Comparison of ENCODE assay signal across 8 mouse cellular contexts in the genomic region with DNA sequence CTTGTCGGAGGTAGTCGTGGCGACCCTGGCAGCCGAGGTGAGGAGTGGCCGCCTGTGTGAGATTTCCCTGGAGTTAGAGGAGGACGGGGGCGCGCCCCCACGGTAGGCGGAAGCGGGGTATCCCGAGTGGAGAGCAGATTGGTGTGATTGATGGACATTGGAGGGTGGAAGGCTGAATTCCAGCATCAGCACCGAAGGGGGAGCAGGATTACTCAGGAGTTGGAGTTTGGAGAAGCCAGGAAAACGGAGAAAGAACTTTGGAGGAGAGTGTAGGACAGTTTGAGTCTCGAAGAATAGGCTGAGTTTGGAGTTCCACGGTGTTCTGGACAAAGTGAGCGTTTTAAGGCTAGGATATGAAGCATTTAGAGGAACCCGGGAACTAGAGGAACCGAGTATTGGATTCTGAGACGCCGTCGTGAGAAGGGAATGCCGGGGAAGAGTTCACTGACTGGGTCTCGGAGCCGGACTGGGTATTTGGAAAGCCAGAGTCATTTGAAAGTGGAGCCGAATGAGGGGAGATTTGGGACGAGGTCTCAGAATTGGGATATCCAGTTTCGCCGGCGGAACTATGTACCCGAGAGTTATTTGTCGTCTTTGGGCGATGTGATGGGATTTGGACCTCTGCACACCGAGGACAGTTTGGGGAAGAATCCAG. TPM values are rescaled to one million over a fixed set of nuclear protein-coding genes. Genes with fewer than 3 reads are reported as not detected.
DNase-seq lines count a peak whose midpoint lies in the region; ATAC-seq lines count a peak whose summit lies in the region.

No protein-coding gene starts in this region.

- no peak for DNase-seq in neural tube, embryonic 11.5 days (ENCODE audit: low spot score)
- no peak for DNase-seq in neural tube, embryonic 10.5 days (ENCODE audit: extremely low spot score, low spot score)
- no peak for DNase-seq in limb, embryonic 11.5 days (ENCODE audit: low spot score)
- no peak for DNase-seq in layer of hippocampus, postnatal 25 days (ENCODE audit: extremely low spot score in 1 of 2, low spot score in 1 of 2)
- no peak for DNase-seq in layer of hippocampus, adult 18-20 months (ENCODE audit: low spot score in 2 of 2)

- WGBS in neural tube, embryonic 11.5 days, result under 1% methylated on average over 34 of the region's 34 CpGs
- under 1% methylated on average over 34 of the region's 34 CpGs for WGBS in embryonic facial prominence, embryonic 15.5 days
- under 1% methylated on average over 34 of the region's 34 CpGs for WGBS in limb, embryonic 11.5 days
- under 1% methylated on average over 34 of the region's 34 CpGs for WGBS in stomach, embryonic 14.5 days

- H3K4me1 ChIP-seq in neural tube, embryonic 11.5 days (ENCODE audit: control insufficient read depth, insufficient read depth, low read length), result no peaks in the 10 kb centered on the region
- H3K4me1 ChIP-seq in embryonic facial prominence, embryonic 15.5 days, result peaks cover 23% of the 10 kb centered on the region
- H3K4me1 ChIP-seq in limb, embryonic 11.5 days (ENCODE audit: control insufficient read depth, insufficient read depth, low read length), result no peaks in the 10 kb centered on the region
- 0 out of 2 replicates have a peak, but pooled peaks cover 3% of the 10 kb centered on the region for H3K4me1 ChIP-seq in stomach, embryonic 14.5 days (ENCODE audit: control insufficient read depth, insufficient read depth, low read length)

- peaks cover 3% of the 10 kb centered on the region; the same call in 1 of the 2 replicates for H3K36me3 ChIP-seq in neural tube, embryonic 11.5 days (ENCODE audit: control insufficient read depth, insufficient read depth, low read length)
- H3K36me3 ChIP-seq in embryonic facial prominence, embryonic 15.5 days, result peaks cover 20% of the 10 kb centered on the region
- peaks cover 2% of the 10 kb centered on the region; the same call in 1 of the 2 replicates for H3K36me3 ChIP-seq in limb, embryonic 11.5 days (ENCODE audit: control insufficient read depth, insufficient read depth, low read length)
- H3K36me3 ChIP-seq in stomach, embryonic 14.5 days (ENCODE audit: control insufficient read depth, insufficient read depth, low read length), result peaks cover 14% of the 10 kb centered on the region; the same call in 1 of the 2 replicates

- peak overlapping the region; percentile 59 for H3K9ac ChIP-seq in neural tube, embryonic 11.5 days (ENCODE audit: low read length)
- peak overlapping the region; percentile 50 for H3K9ac ChIP-seq in embryonic facial prominence, embryonic 15.5 days
- H3K9ac ChIP-seq in limb, embryonic 11.5 days (ENCODE audit: low read length), result peak overlapping the region; percentile 44
- peak overlapping the region; percentile 41 for H3K9ac ChIP-seq in stomach, embryonic 14.5 days (replicated peaks; ENCODE audit: low read depth, low read length)

- peak overlapping the region; percentile 64 for H3K4me3 ChIP-seq in neural tube, embryonic 11.5 days (ENCODE audit: low read depth, low read length)
- peak overlapping the region; percentile 63 for H3K4me3 ChIP-seq in embryonic facial prominence, embryonic 15.5 days (replicated peaks)
- H3K4me3 ChIP-seq in limb, embryonic 11.5 days (ENCODE audit: low read depth, low read length), result peak overlapping the region; percentile 58
- peak overlapping the region; percentile 82 for H3K4me3 ChIP-seq in stomach, embryonic 14.5 days (ENCODE audit: low read depth, low read length)

- H3K27me3 ChIP-seq in neural tube, embryonic 11.5 days (ENCODE audit: control insufficient read depth, insufficient read depth, low read length), result no peaks in the 10 kb centered on the region
- no peaks in the 10 kb centered on the region for H3K27me3 ChIP-seq in embryonic facial prominence, embryonic 15.5 days
- no peaks in the 10 kb centered on the region for H3K27me3 ChIP-seq in limb, embryonic 11.5 days (ENCODE audit: control insufficient read depth, insufficient read depth, low read length)
- H3K27me3 ChIP-seq in stomach, embryonic 14.5 days (ENCODE audit: control insufficient read depth, insufficient read depth, low read length), result no peaks in the 10 kb centered on the region

- no peaks in the 10 kb centered on the region for H3K9me3 ChIP-seq in neural tube, embryonic 11.5 days (ENCODE audit: control insufficient read depth, low read length)
- H3K9me3 ChIP-seq in embryonic facial prominence, embryonic 15.5 days (replicated peaks), result no peaks in the 10 kb centered on the region
- no peaks in the 10 kb centered on the region for H3K9me3 ChIP-seq in limb, embryonic 11.5 days (ENCODE audit: control insufficient read depth, low read length)
- no peaks in the 10 kb centered on the region for H3K9me3 ChIP-seq in stomach, embryonic 14.5 days (ENCODE audit: control insufficient read depth, low read depth, low read length)

- peak overlapping the region; percentile 81 for H3K4me2 ChIP-seq in neural tube, embryonic 11.5 days (ENCODE audit: low read depth)
- peak overlapping the region; percentile 53 for H3K4me2 ChIP-seq in embryonic facial prominence, embryonic 15.5 days (replicated peaks)
- H3K4me2 ChIP-seq in limb, embryonic 11.5 days (ENCODE audit: low read depth, severe bottlenecking), result peak overlapping the region; percentile 63
- H3K4me2 ChIP-seq in stomach, embryonic 14.5 days (replicated peaks; ENCODE audit: low read depth, low read length), result peak overlapping the region; percentile 53

- ATAC-seq in neural tube, embryonic 11.5 days (ENCODE audit: insufficient read depth, low FRiP score, low TSS enrichment), result no peak; the same call in 1 of the 2 replicates
- ATAC-seq in embryonic facial prominence, embryonic 15.5 days (ENCODE audit: insufficient number of reproducible peaks, low FRiP score, low TSS enrichment, low read depth), result no peak
- no peak for ATAC-seq in limb, embryonic 11.5 days (ENCODE audit: insufficient number of reproducible peaks, low FRiP score, low TSS enrichment, low read depth)
- ATAC-seq in stomach, embryonic 14.5 days (ENCODE audit: insufficient number of reproducible peaks, insufficient read depth, low FRiP score, low read depth), result no peak; the same call in 1 of the 2 replicates
- ATAC-seq in megakaryocyte-erythroid progenitor cell, adult 5-6 weeks (replicated peaks; ENCODE audit: low FRiP score, low TSS enrichment, poor library complexity, severe bottlenecking), result no peak

- peak overlapping the region; percentile 72 for H3K27ac ChIP-seq in neural tube, embryonic 11.5 days (ENCODE audit: low read depth, low read length)
- H3K27ac ChIP-seq in embryonic facial prominence, embryonic 15.5 days (replicated peaks), result peak overlapping the region; percentile 96
- H3K27ac ChIP-seq in limb, embryonic 11.5 days (replicated peaks; ENCODE audit: low read depth, low read length), result peak overlapping the region; percentile 72
- H3K27ac ChIP-seq in stomach, embryonic 14.5 days (ENCODE audit: low read length), result peak overlapping the region; percentile 95

RNA-seq across cellular contexts. Expression of gene Sertad3, which starts 0.4 kb away (rescaled TPM):
- 22.8 and 24.0 TPM in 2 replicates for polyA plus RNA-seq in neural tube, embryonic 11.5 days (2014; fragmentation: Nextera tagmentation; extraction: Ambion mirVana)
- polyA plus RNA-seq in embryonic facial prominence, embryonic 15.5 days (2015; fragmentation: Nextera tagmentation; extraction: Ambion mirVana), result 36.4 and 39.2 TPM in 2 replicates
- polyA plus RNA-seq in limb, embryonic 11.5 days (2014; fragmentation: Nextera tagmentation; extraction: Ambion mirVana), result 25.9 and 29.3 TPM in 2 replicates
- 29.5 and 32.9 TPM in 2 replicates for polyA plus RNA-seq in stomach, embryonic 14.5 days (2014; fragmentation: Nextera tagmentation; extraction: Ambion mirVana)
- total RNA-seq in layer of hippocampus, postnatal 25 days (2021), result 1 to 10 TPM; 3.3 to 3.9 TPM
- 1 to 10 TPM; 4.2 to 5.1 TPM for total RNA-seq in layer of hippocampus, adult 18-20 months (2021)
- total RNA-seq in megakaryocyte-erythroid progenitor cell, adult 5-6 weeks (2014; fragmentation: Nextera tagmentation), result 4.8 and 10.1 TPM in 2 replicates
- 4.3 and 12.5 TPM in 2 replicates for total RNA-seq in megakaryocyte-erythroid progenitor cell, adult 5-6 weeks (2017)

RNA-seq across cellular contexts. Expression of gene Sertad1, which starts 12.7 kb away (rescaled TPM):
- polyA plus RNA-seq in neural tube, embryonic 11.5 days (2014; fragmentation: Nextera tagmentation; extraction: Ambion mirVana), result 17.0 and 18.4 TPM in 2 replicates
- polyA plus RNA-seq in embryonic facial prominence, embryonic 15.5 days (2015; fragmentation: Nextera tagmentation; extraction: Ambion mirVana), result 41.7 and 51.6 TPM in 2 replicates
- polyA plus RNA-seq in limb, embryonic 11.5 days (2014; fragmentation: Nextera tagmentation; extraction: Ambion mirVana), result 29.0 and 31.5 TPM in 2 replicates
- polyA plus RNA-seq in stomach, embryonic 14.5 days (2014; fragmentation: Nextera tagmentation; extraction: Ambion mirVana), result 33.6 and 35.5 TPM in 2 replicates
- 1 to 10 TPM; 7.0 to 7.3 TPM for total RNA-seq in layer of hippocampus, postnatal 25 days (2021)
- total RNA-seq in layer of hippocampus, adult 18-20 months (2021), result 10 to 100 TPM in 1 of 2 experiments, 1 to 10 TPM in 1; 8.7 to 11.5 TPM
- total RNA-seq in megakaryocyte-erythroid progenitor cell, adult 5-6 weeks (2014; fragmentation: Nextera tagmentation), result 2.0 and 6.6 TPM in 2 replicates
- total RNA-seq in megakaryocyte-erythroid progenitor cell, adult 5-6 weeks (2017), result 9.7 and 11.3 TPM in 2 replicates

RNA-seq across cellular contexts. Expression of gene Prx, which starts 25.2 kb away (rescaled TPM):
- polyA plus RNA-seq in neural tube, embryonic 11.5 days (2014; fragmentation: Nextera tagmentation; extraction: Ambion mirVana), result 0.99 and 1.3 TPM in 2 replicates
- polyA plus RNA-seq in embryonic facial prominence, embryonic 15.5 days (2015; fragmentation: Nextera tagmentation; extraction: Ambion mirVana), result 5.1 and 6.7 TPM in 2 replicates
- 1.5 and 2.1 TPM in 2 replicates for polyA plus RNA-seq in limb, embryonic 11.5 days (2014; fragmentation: Nextera tagmentation; extraction: Ambion mirVana)
- 1.4 and 1.5 TPM in 2 replicates for polyA plus RNA-seq in stomach, embryonic 14.5 days (2014; fragmentation: Nextera tagmentation; extraction: Ambion mirVana)
- under 1 TPM; 0.32 to 0.38 TPM for total RNA-seq in layer of hippocampus, postnatal 25 days (2021)
- under 1 TPM; 0.25 to 0.35 TPM for total RNA-seq in layer of hippocampus, adult 18-20 months (2021)
- 0.77 and 1.9 TPM in 2 replicates for total RNA-seq in megakaryocyte-erythroid progenitor cell, adult 5-6 weeks (2014; fragmentation: Nextera tagmentation)
- 1.3 and 1.4 TPM in 2 replicates for total RNA-seq in megakaryocyte-erythroid progenitor cell, adult 5-6 weeks (2017)

RNA-seq across cellular contexts. Expression of gene Blvrb, which starts 26.2 kb away (rescaled TPM):
- 34.3 and 34.5 TPM in 2 replicates for polyA plus RNA-seq in neural tube, embryonic 11.5 days (2014; fragmentation: Nextera tagmentation; extraction: Ambion mirVana)
- polyA plus RNA-seq in embryonic facial prominence, embryonic 15.5 days (2015; fragmentation: Nextera tagmentation; extraction: Ambion mirVana), result 73.0 and 73.5 TPM in 2 replicates
- 29.0 and 30.5 TPM in 2 replicates for polyA plus RNA-seq in limb, embryonic 11.5 days (2014; fragmentation: Nextera tagmentation; extraction: Ambion mirVana)
- polyA plus RNA-seq in stomach, embryonic 14.5 days (2014; fragmentation: Nextera tagmentation; extraction: Ambion mirVana), result 67.3 and 78.3 TPM in 2 replicates
- 10 to 100 TPM; 16.1 to 22.6 TPM for total RNA-seq in layer of hippocampus, postnatal 25 days (2021)
- 10 to 100 TPM; 18.5 to 20.1 TPM for total RNA-seq in layer of hippocampus, adult 18-20 months (2021)
- 667 and 741 TPM in 2 replicates for total RNA-seq in megakaryocyte-erythroid progenitor cell, adult 5-6 weeks (2014; fragmentation: Nextera tagmentation)
- 183 and 213 TPM in 2 replicates for total RNA-seq in megakaryocyte-erythroid progenitor cell, adult 5-6 weeks (2017)

RNA-seq across cellular contexts. Expression of gene Sptbn4, which starts 26.5 kb away (rescaled TPM):
- polyA plus RNA-seq in neural tube, embryonic 11.5 days (2014; fragmentation: Nextera tagmentation; extraction: Ambion mirVana), result 0.23 and 0.34 TPM in 2 replicates
- polyA plus RNA-seq in embryonic facial prominence, embryonic 15.5 days (2015; fragmentation: Nextera tagmentation; extraction: Ambion mirVana), result 0.43 and 0.85 TPM in 2 replicates
- 0.15 and 0.27 TPM in 2 replicates for polyA plus RNA-seq in limb, embryonic 11.5 days (2014; fragmentation: Nextera tagmentation; extraction: Ambion mirVana)
- polyA plus RNA-seq in stomach, embryonic 14.5 days (2014; fragmentation: Nextera tagmentation; extraction: Ambion mirVana), result 0.64 and 1.00 TPM in 2 replicates
- total RNA-seq in layer of hippocampus, postnatal 25 days (2021), result 100 to 1,000 TPM; 121 to 142 TPM
- 100 to 1,000 TPM; 130 to 133 TPM for total RNA-seq in layer of hippocampus, adult 18-20 months (2021)
- total RNA-seq in megakaryocyte-erythroid progenitor cell, adult 5-6 weeks (2014; fragmentation: Nextera tagmentation), result 0.09 and 0.37 TPM in 2 replicates
- total RNA-seq in megakaryocyte-erythroid progenitor cell, adult 5-6 weeks (2017), result 0.15 TPM in 1 of 2 replicates, not detected in the other
